Mouse (Mus musculus): ENCODE measurements around the gene Mbnl2. TPM values are rescaled to one million over a fixed set of nuclear protein-coding genes. Genes with fewer than 3 reads are reported as not detected.

Gene Mbnl2
- polyA plus RNA-seq, 1 experiment from 2014 or later = 110 TPM

GRCm38 (mm10) chr14:120318326-120318935 is 43.0 kb downstream of the Mbnl2 start:
- H3K4me1 ChIP-seq (ENCODE audit: insufficient read depth) = peaks cover 11% of the 10 kb centered on the region
- H3K4me3 ChIP-seq (ENCODE audit: low read depth, low read length) = no peak overlapping the region
- peak; percentile 40; the same call in 1 of the 2 replicates for ATAC-seq (ENCODE audit: insufficient read depth)
- H3K27ac ChIP-seq (ENCODE audit: low read depth) = peak overlapping the region; percentile 25; the same call in 1 of the 2 replicates
- H3K9ac ChIP-seq = no peak overlapping the region
- 41% methylated on average over 6 of the region's 6 CpGs for WGBS
- H3K9me3 ChIP-seq (ENCODE audit: low read depth, low read length) = no peaks in the 10 kb centered on the region
- peaks cover 7% of the 10 kb centered on the region; the same call in 1 of the 2 replicates for H3K36me3 ChIP-seq (ENCODE audit: insufficient read depth)
- no peaks in the 10 kb centered on the region for H3K27me3 ChIP-seq (ENCODE audit: insufficient read depth, low read length)
- no peak overlapping the region for H3K4me2 ChIP-seq
- TF ChIP-seq CTCF (IDR thresholded peaks at IDR 0.05; ENCODE audit: low read depth) = no peak
- peak; percentile 59 for DNase-seq

- peak; percentile 36; the same call in 1 of the 2 replicates for ATAC-seq (ENCODE audit: insufficient read depth)
- Histone ChIP-seq H3K36me3 (ENCODE audit: insufficient read depth) (peaks cover 7% of the 10 kb centered on the region; the same call in 1 of the 2 replicates), H3K4me1 (ENCODE audit: insufficient read depth) (peaks cover 9% of the 10 kb centered on the region), H3K27me3 (ENCODE audit: insufficient read depth, low read length) (no peaks in the 10 kb centered on the region), H3K4me2 (no peak overlapping the region), H3K9ac (no peak overlapping the region), H3K9me3 (ENCODE audit: low read depth, low read length) (no peaks in the 10 kb centered on the region), H3K4me3 (ENCODE audit: low read depth, low read length) (no peak overlapping the region), H3K27ac (ENCODE audit: low read depth) (no peak overlapping the region)
- no peak for TF ChIP-seq CTCF (IDR thresholded peaks at IDR 0.05; ENCODE audit: low read depth)
- DNase-seq = no peak
- WGBS = 55% methylated on average over 9 of the region's 9 CpGs
Measured at GRCm38 (mm10) chr14:120318974-120319731, 43.7 kb downstream of the Mbnl2 start.

DNA sequence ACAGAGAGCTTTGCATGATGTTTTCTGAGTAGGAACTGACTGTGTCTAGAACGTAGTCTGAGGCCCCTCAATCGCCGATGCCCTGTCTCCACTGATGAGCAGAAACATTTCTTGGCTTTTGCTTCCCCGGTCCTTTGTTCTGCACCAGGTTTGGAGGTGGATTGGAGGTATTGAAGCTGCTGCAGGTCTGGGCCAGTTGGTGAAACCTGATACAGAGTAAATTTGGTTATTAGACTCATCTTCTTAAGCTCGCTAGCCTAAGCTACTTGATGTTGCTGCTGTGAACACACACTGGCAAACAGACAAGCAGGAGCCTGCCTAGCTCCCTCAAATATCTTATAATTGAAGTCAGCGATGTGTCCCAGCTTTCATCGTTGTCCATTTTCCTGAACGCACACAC is 46.6 kb downstream of the Mbnl2 start:
- Histone ChIP-seq H3K36me3 (ENCODE audit: insufficient read depth) (peaks cover 13% of the 10 kb centered on the region), H3K27me3 (ENCODE audit: insufficient read depth, low read length) (no peaks in the 10 kb centered on the region), H3K4me2 (no peak overlapping the region), H3K9me3 (ENCODE audit: low read depth, low read length) (no peaks in the 10 kb centered on the region), H3K27ac (ENCODE audit: low read depth) (no peak overlapping the region), H3K4me3 (ENCODE audit: low read depth, low read length) (no peak overlapping the region), H3K4me1 (ENCODE audit: insufficient read depth) (peaks cover 9% of the 10 kb centered on the region), H3K9ac (no peak overlapping the region)
- no peak for ATAC-seq (ENCODE audit: insufficient read depth)
- 74% methylated on average over 8 of the region's 8 CpGs for WGBS
- TF ChIP-seq CTCF (IDR thresholded peaks at IDR 0.05; ENCODE audit: low read depth) = no peak
- no peak for DNase-seq

GRCm38 (mm10) chr14:120323111-120323510 is 47.6 kb downstream of the Mbnl2 start:
- DNase-seq (no peak), ATAC-seq (ENCODE audit: insufficient read depth) (no peak)
- Histone ChIP-seq H3K36me3 (ENCODE audit: insufficient read depth) (peaks cover 13% of the 10 kb centered on the region), H3K4me2 (no peak overlapping the region), H3K9ac (no peak overlapping the region), H3K27me3 (ENCODE audit: insufficient read depth, low read length) (no peaks in the 10 kb centered on the region), H3K9me3 (ENCODE audit: low read depth, low read length) (no peaks in the 10 kb centered on the region), H3K27ac (ENCODE audit: low read depth) (no peak overlapping the region), H3K4me1 (ENCODE audit: insufficient read depth) (peaks cover 9% of the 10 kb centered on the region), H3K4me3 (ENCODE audit: low read depth, low read length) (no peak overlapping the region)
- 54% methylated on average over 1 of the region's 1 CpGs for WGBS
- TF ChIP-seq CTCF (IDR thresholded peaks at IDR 0.05; ENCODE audit: low read depth) = no peak

GRCm38 (mm10) chr14:120324061-120324791 is 48.8 kb downstream of the Mbnl2 start:
- ATAC-seq (ENCODE audit: insufficient read depth) (no peak), DNase-seq (no peak)
- no peak overlapping the region for H3K4me2 ChIP-seq
- H3K9me3 ChIP-seq (ENCODE audit: low read depth, low read length) = no peaks in the 10 kb centered on the region
- H3K9ac ChIP-seq = no peak overlapping the region
- peaks cover 13% of the 10 kb centered on the region for H3K36me3 ChIP-seq (ENCODE audit: insufficient read depth)
- H3K4me1 ChIP-seq (ENCODE audit: insufficient read depth) = peaks cover 5% of the 10 kb centered on the region
- no peaks in the 10 kb centered on the region for H3K27me3 ChIP-seq (ENCODE audit: insufficient read depth, low read length)
- H3K4me3 ChIP-seq (ENCODE audit: low read depth, low read length) = no peak overlapping the region
- no peak for TF ChIP-seq CTCF (IDR thresholded peaks at IDR 0.05; ENCODE audit: low read depth)
- H3K27ac ChIP-seq (ENCODE audit: low read depth) = no peak overlapping the region
- WGBS = 80% methylated on average over 8 of the region's 8 CpGs

DNA sequence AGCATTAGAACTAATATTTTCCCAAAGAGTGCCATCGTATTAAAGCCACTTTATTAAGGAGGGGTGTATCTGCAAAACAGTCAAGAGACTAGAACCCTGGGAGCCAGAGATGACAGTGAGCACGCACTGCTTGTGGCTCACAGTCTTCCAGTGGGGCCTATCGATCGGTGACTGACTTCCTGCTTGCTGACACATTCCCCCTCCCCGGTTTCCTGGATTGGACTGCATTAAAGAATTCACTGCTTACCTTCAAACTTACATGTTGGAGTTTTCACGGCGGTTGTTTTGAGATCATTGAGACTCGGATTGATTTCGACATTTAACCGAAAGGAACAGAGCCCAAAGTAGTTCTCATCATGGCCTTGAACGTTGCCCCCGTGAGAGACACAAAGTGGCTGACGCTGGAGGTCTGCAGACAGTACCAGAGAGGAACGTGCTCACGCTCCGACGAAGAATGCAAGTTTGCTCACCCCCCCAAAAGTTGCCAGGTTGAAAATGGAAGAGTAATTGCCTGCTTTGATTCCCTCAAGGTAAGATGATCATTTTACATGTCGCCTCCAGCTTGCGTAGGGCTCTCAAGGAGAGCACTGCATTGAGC is 49.5 kb downstream of the Mbnl2 start:
- WGBS = 80% methylated on average over 19 of the region's 19 CpGs
- Histone ChIP-seq H3K9ac (no peak overlapping the region), H3K27ac (ENCODE audit: low read depth) (no peak overlapping the region), H3K4me2 (no peak overlapping the region), H3K4me1 (ENCODE audit: insufficient read depth) (peaks cover 4% of the 10 kb centered on the region), H3K9me3 (ENCODE audit: low read depth, low read length) (no peaks in the 10 kb centered on the region), H3K36me3 (ENCODE audit: insufficient read depth) (peaks cover 13% of the 10 kb centered on the region), H3K27me3 (ENCODE audit: insufficient read depth, low read length) (no peaks in the 10 kb centered on the region), H3K4me3 (ENCODE audit: low read depth, low read length) (no peak overlapping the region)
- ATAC-seq (ENCODE audit: insufficient read depth) (no peak), DNase-seq (no peak)
- no peak for TF ChIP-seq CTCF (IDR thresholded peaks at IDR 0.05; ENCODE audit: low read depth)

Measured in lung, embryonic 14.5 days (tissue).